Mouse (Mus musculus) forebrain, embryonic 14.5 days (tissue): ENCODE results near the gene Kcna3. TPM values are rescaled to one million over a fixed set of nuclear protein-coding genes. Genes with fewer than 3 reads are reported as not detected.
A peak's percentile ranks its signal among the peaks of the same experiment; 100 is the strongest.

Experiments
- ATAC-seq: fragments of 200-750 bp; cut with Nextera tagmentation; 2 replicates; pipeline ENCODE4 v1.8.0; 2017; ENCODE audit warnings: mild to moderate bottlenecking, moderate library complexity
- DNase-seq: peaks from one replicate; pipeline ENCODE4 v3.0.0-alpha.2; 2015; ENCODE audit warnings: low spot score
- H3K27ac ChIP-seq: fragments of 300-500 bp; sonication (generic); 2 replicates; pipeline ENCODE4 v1.5.1; 2014; ENCODE audit warnings: low read depth, mild to moderate bottlenecking, control low read depth, low read length, moderate library complexity
- H3K27me3 ChIP-seq: fragments of 300-500 bp; sonication (generic); replicated peaks from 2 replicates; pipeline ENCODE4 v1.6.1; 2014; ENCODE audit warnings: low read length, control low read depth, mixed read lengths; ENCODE audit not compliant: control insufficient read depth, insufficient read depth
- H3K36me3 ChIP-seq: fragments of 300-500 bp; sonication (generic); 2 replicates; pipeline ENCODE4 v1.6.1; 2014; ENCODE audit warnings: low read length, control low read depth; ENCODE audit not compliant: control insufficient read depth, insufficient read depth
- H3K4me1 ChIP-seq: fragments of 300-500 bp; sonication (generic); 2 replicates; pipeline ENCODE4 v1.6.1; 2014; ENCODE audit warnings: antibody characterized with exemption, low read length, control low read depth; ENCODE audit not compliant: control insufficient read depth, insufficient read depth
- H3K4me2 ChIP-seq: fragments of 300-500 bp; sonication (generic); 2 replicates; pipeline ENCODE4 v1.6.1; 2014; ENCODE audit warnings: mild to moderate bottlenecking, control low read depth, low read length
- H3K4me3 ChIP-seq: fragments of 300-500 bp; sonication (generic); 2 replicates; pipeline ENCODE4 v1.5.1; 2014; ENCODE audit warnings: low read depth, low read length, control low read depth
- H3K9ac ChIP-seq: fragments of 300-500 bp; sonication (generic); 2 replicates; pipeline ENCODE4 v1.6.1; 2014; ENCODE audit warnings: mild to moderate bottlenecking, low read length, control low read depth, moderate library complexity
- H3K9me3 ChIP-seq: fragments of 300-500 bp; sonication (generic); replicated peaks from 2 replicates; pipeline ENCODE4 v1.6.1; 2016; ENCODE audit warnings: low read length, control low read depth, mixed read lengths; ENCODE audit not compliant: control insufficient read depth
- WGBS: fragments of 180-500 bp; shearing (Covaris S2); extraction: QIAGEN DNeasy Blood & Tissue Kit; methylation state at CpG from one replicate; pipeline ENCODE4 v1.1.7; 2014; 5-methylcytosine and 5-hydroxymethylcytosine counted together
- polyA plus RNA-seq: library from polyadenylated mRNA; unstranded; fragments of >200 nt; fragmentation: Nextera tagmentation; extraction: Ambion mirVana; gene quantifications from 2 replicates; pipeline ENCODE4 v1.2.1, GENCODE M21; 2014

The Kcna3 gene
- polyA plus RNA-seq, 1 experiment from 2014 or later: 10.3 TPM

- 51% methylated on average over 2 of the region's 2 CpGs for WGBS
- H3K4me1 ChIP-seq: no peaks in the 10 kb centered on the region
- H3K9ac ChIP-seq: no peak overlapping the region
- H3K9me3 ChIP-seq: no peaks in the 10 kb centered on the region
- no peak for DNase-seq
- no peaks in the 10 kb centered on the region for H3K36me3 ChIP-seq
- H3K4me3 ChIP-seq: no peak overlapping the region
- no peak overlapping the region for H3K27ac ChIP-seq
- no peaks in the 10 kb centered on the region for H3K27me3 ChIP-seq
- ATAC-seq: no peak
- no peak overlapping the region for H3K4me2 ChIP-seq
These were observed 17.7 kb upstream of the Kcna3 start for GRCm38 (mm10) chr3:107018286-107018685.

GRCm38 (mm10) chr3:107031547-107031946, 4.4 kb upstream of the Kcna3 start:
- Histone ChIP-seq H3K27me3 (no peaks in the 10 kb centered on the region), H3K4me2 (no peak overlapping the region), H3K36me3 (no peaks in the 10 kb centered on the region), H3K4me3 (no peak overlapping the region), H3K27ac (no peak overlapping the region), H3K9ac (no peak overlapping the region), H3K9me3 (no peaks in the 10 kb centered on the region), H3K4me1 (peaks cover 6% of the 10 kb centered on the region)
- ATAC-seq: no peak
- WGBS: 85% methylated on average over 4 of the region's 4 CpGs
- DNase-seq: no peak

GRCm38 (mm10) chr3:107034776-107035175, 1.2 kb upstream of the Kcna3 start:
- Histone ChIP-seq H3K9ac (no peak overlapping the region), H3K4me1 (peaks cover 21% of the 10 kb centered on the region), H3K27me3 (no peaks in the 10 kb centered on the region), H3K9me3 (no peaks in the 10 kb centered on the region), H3K4me3 (no peak overlapping the region), H3K4me2 (peak overlapping the region; percentile 77), H3K27ac (no peak overlapping the region), H3K36me3 (no peaks in the 10 kb centered on the region)
- WGBS: 45% methylated on average over 2 of the region's 2 CpGs
- ATAC-seq: no peak
- DNase-seq: no peak

DNA sequence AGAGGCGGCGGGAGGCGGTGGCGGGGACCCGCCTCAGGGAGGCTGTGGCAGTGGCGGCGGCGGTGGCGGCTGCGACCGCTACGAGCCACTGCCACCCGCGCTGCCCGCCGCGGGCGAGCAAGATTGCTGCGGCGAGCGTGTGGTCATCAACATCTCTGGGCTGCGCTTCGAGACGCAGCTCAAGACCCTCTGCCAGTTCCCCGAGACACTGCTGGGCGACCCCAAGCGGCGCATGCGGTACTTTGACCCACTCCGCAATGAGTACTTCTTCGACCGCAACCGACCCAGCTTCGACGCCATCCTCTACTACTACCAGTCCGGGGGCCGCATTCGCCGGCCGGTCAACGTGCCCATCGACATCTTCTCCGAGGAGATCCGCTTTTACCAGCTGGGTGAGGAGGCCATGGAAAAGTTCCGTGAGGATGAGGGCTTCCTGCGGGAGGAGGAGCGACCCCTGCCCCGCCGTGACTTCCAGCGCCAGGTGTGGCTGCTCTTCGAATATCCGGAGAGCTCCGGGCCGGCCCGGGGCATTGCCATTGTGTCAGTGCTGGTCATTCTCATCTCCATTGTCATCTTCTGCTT, 580 bp downstream of the Kcna3 start:
- Histone ChIP-seq H3K27me3 (no peaks in the 10 kb centered on the region), H3K4me3 (peak overlapping the region; percentile 86), H3K4me2 (peak overlapping the region; percentile 77), H3K9me3 (no peaks in the 10 kb centered on the region), H3K9ac (peak overlapping the region; percentile 83), H3K36me3 (no peaks in the 10 kb centered on the region), H3K4me1 (peaks cover 27% of the 10 kb centered on the region), H3K27ac (peak overlapping the region; percentile 90)
- no peak; the same call in 1 of the 2 replicates for ATAC-seq
- under 1% methylated on average over 52 of the region's 55 CpGs for WGBS
- DNase-seq: peak; percentile 66

GRCm38 (mm10) chr3:107037105-107037504, 1.1 kb downstream of the Kcna3 start:
- Histone ChIP-seq H3K4me2 (peak overlapping the region; percentile 77), H3K4me1 (peaks cover 30% of the 10 kb centered on the region), H3K9me3 (no peaks in the 10 kb centered on the region), H3K4me3 (peak overlapping the region; percentile 86), H3K9ac (peak overlapping the region; percentile 83), H3K36me3 (no peaks in the 10 kb centered on the region), H3K27ac (peak overlapping the region; percentile 90; the same call in 1 of the 2 replicates), H3K27me3 (no peaks in the 10 kb centered on the region)
- ATAC-seq (no peak), DNase-seq (peak; percentile 4)
- WGBS: 54% methylated on average over 12 of the region's 12 CpGs

DNA sequence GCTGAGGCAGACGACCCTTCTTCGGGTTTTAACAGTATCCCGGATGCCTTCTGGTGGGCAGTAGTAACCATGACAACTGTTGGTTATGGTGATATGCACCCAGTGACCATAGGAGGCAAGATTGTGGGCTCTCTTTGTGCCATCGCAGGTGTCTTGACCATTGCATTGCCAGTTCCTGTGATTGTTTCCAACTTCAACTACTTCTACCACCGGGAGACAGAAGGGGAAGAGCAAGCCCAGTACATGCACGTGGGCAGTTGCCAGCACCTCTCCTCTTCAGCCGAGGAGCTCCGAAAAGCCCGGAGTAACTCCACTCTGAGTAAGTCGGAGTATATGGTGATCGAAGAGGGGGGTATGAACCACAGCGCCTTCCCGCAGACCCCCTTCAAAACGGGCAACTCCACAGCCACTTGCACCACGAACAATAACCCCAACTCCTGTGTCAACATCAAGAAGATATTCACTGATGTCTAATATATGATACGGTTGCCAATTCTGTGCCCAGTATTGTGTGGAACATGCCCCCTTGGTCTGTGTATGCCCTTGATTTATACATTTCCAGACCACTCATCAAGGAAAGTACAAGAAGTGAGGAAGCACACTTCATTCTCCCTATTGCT, 1.7 kb downstream of the Kcna3 start:
- Histone ChIP-seq H3K36me3 (no peaks in the 10 kb centered on the region), H3K4me2 (peak overlapping the region; percentile 77), H3K27ac (0 out of 2 replicates have a peak overlapping the region, but pooled peaks have one; percentile 90), H3K9me3 (no peaks in the 10 kb centered on the region), H3K9ac (peak overlapping the region; percentile 83), H3K4me1 (peaks cover 34% of the 10 kb centered on the region), H3K4me3 (peak overlapping the region; percentile 86), H3K27me3 (no peaks in the 10 kb centered on the region)
- ATAC-seq (no peak), DNase-seq (peak; percentile 18)
- 77% methylated on average over 16 of the region's 16 CpGs for WGBS

GRCm38 (mm10) chr3:107038156-107038536, 2.2 kb downstream of the Kcna3 start:
- Histone ChIP-seq H3K9me3 (no peaks in the 10 kb centered on the region), H3K27me3 (no peaks in the 10 kb centered on the region), H3K4me3 (peak overlapping the region; percentile 86), H3K36me3 (no peaks in the 10 kb centered on the region), H3K4me1 (peaks cover 34% of the 10 kb centered on the region), H3K9ac (peak overlapping the region; percentile 83; the same call in 1 of the 2 replicates), H3K4me2 (peak overlapping the region; percentile 77), H3K27ac (no peak overlapping the region)
- ATAC-seq (no peak), DNase-seq (peak; percentile 7)
- 89% methylated on average over 6 of the region's 6 CpGs for WGBS

DNA sequence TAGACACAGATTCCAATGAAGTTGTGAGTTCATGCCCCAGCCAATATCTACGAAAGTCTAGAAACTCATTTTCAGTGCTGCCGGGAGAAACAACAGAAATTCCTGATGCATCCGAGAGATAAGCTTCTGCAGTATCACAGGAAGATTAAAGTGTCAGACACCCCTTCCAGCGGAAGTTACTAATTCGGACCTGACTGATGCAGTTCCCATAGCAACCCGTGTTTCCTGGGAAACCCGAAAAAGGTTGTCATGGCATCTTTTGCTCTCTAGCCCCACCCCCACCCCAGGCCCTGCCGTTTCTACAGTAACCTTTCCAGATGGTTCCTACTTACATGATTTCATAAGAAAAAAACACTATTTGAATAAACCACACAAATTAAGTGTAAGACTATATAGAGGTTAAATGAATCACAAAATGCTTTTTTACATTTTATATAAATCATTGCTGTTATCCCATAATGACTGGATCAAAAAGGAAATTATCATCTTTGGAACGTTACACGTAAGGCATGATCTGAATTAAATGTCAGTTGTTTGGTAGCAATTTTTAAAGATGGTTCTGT, 2.8 kb downstream of the Kcna3 start:
- peaks cover 34% of the 10 kb centered on the region for H3K4me1 ChIP-seq
- peak; percentile 15; the same call in 1 of the 2 replicates for ATAC-seq

DNA sequence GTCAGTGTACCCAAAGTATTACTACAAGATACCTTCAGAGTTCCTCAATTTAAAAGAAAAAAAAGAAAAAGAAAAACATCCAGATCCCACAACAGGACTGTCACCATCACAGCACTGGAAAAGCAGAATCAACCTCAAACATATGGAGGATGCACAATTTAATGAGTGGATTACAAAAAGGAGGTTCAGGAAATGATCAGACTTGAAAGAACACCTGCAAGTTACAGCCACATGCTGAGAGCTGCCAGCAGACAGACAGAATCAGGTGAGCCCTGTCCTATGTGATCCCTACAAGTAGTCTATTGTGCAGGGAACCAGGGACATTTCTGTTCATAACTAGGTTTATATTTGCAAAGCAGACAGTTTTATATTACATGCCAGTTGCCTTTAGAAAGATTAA, 3.3 kb downstream of the Kcna3 start:
- peak overlapping the region; percentile 61 for H3K9ac ChIP-seq
- peak overlapping the region; percentile 77 for H3K4me2 ChIP-seq
- H3K27ac ChIP-seq: peak overlapping the region; percentile 63; the same call in 1 of the 2 replicates
- peaks cover 30% of the 10 kb centered on the region for H3K4me1 ChIP-seq
- DNase-seq (no peak), ATAC-seq (no peak)
- H3K36me3 ChIP-seq: 0 out of 2 replicates have a peak, but pooled peaks cover 4% of the 10 kb centered on the region
- H3K4me3 ChIP-seq: peak overlapping the region; percentile 86
- no peaks in the 10 kb centered on the region for H3K9me3 ChIP-seq
- no peaks in the 10 kb centered on the region for H3K27me3 ChIP-seq

More for the DNA sequence above, 2.8 kb downstream of the Kcna3 start:
- no peak overlapping the region for H3K27ac ChIP-seq
- H3K4me2 ChIP-seq: peak overlapping the region; percentile 77
- H3K9me3 ChIP-seq: no peaks in the 10 kb centered on the region
- peak; percentile 91 for DNase-seq
- H3K27me3 ChIP-seq: no peaks in the 10 kb centered on the region
- 25% methylated on average over 10 of the region's 10 CpGs for WGBS
- peak overlapping the region; percentile 86 for H3K4me3 ChIP-seq
- H3K9ac ChIP-seq: peak overlapping the region; percentile 83; the same call in 1 of the 2 replicates
- H3K36me3 ChIP-seq: 0 out of 2 replicates have a peak, but pooled peaks cover 2% of the 10 kb centered on the region
